Mouse (Mus musculus): Measurements from ENCODE around the gene Tssc4.

DNA sequence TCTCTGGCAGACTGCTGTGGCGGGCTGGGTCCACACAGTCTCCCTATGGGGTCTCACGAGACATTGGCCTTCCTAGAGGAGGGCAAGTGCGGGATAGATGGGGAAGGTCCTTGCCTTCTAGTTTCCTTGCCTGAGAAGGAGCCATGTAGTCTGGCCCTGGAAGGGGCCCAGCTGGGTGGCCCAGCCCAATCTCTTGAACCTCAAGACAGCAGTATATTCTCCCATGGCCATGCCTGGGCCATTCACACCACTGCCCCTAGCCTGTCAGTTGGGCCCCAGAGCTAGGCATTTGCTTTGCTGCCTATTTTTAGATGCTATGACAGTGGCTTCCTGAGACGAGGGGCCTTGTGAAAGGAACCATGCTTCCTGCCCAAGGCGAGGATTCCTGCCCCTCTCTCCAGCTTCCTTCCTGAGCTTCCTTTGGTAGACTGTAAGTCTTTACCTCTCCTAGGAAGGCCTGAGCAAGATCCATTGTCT, 10.8 kb upstream of the Tssc4 start:
- TF ChIP-seq CTCF (IDR thresholded peaks at IDR 0.05; ENCODE audit: low read depth): no peak
- TF ChIP-seq EP300 (IDR thresholded peaks at IDR 0.05; ENCODE audit: low read depth): no peak
